Mouse (Mus musculus) liver, embryonic 14.5 days (tissue): ENCODE data around the gene Slc38a2.

Experiments used
- CTCF ChIP-seq: IDR thresholded peaks from 2 replicates; pipeline ENCODE4 v1.5.1; 2016; ENCODE audit warnings: antibody characterized with exemption, low read depth, control low read depth
- EP300 ChIP-seq: IDR thresholded peaks from 2 replicates; pipeline ENCODE4 v1.6.1; 2016; ENCODE audit warnings: antibody characterized with exemption, low read depth

- peak; percentile 80 for TF ChIP-seq CTCF
- no peak for TF ChIP-seq EP300
Measured at GRCm38 (mm10) chr15:96665889-96666288, 33.6 kb downstream of the Slc38a2 start.
